Mouse (Mus musculus) MEL (cell line): ENCODE measurements around the gene Nme6. TPM values are rescaled to one million over a fixed set of nuclear protein-coding genes. Genes with fewer than 3 reads are reported as not detected.

Source experiments
- DNase-seq: peaks from one replicate; pipeline ENCODE4 v3.0.0; 2011; ENCODE audit warnings: low read depth, low spot score
- H3K27ac ChIP-seq: 2 replicates; pipeline ENCODE4 v1.5.1; 2012; ENCODE audit warnings: low read depth, mild to moderate bottlenecking, control low read depth, low read length, moderate library complexity; ENCODE audit not compliant: control insufficient read depth
- H3K27me3 ChIP-seq, 2 experiments: fragments of 150-350 bp in 1 of 2; sonication (generic) in 1 of 2; 2 replicates each; pipeline ENCODE4 v1.6.1; 2012; ENCODE audit warnings: low read length in 2 of 2, mild to moderate bottlenecking in 2 of 2, improper control_type of control experiment in 1 of 2, moderate library complexity in 1 of 2; ENCODE audit not compliant: insufficient read depth in 2 of 2, control insufficient read depth in 1 of 2
- H3K36me3 ChIP-seq, 2 experiments: 2 replicates each; pipeline ENCODE4 v1.6.1; 2012 to 2014; ENCODE audit warnings: low read length in 2 of 2, improper control_type of control experiment in 1 of 2, inconsistent platforms in 1 of 2, mild to moderate bottlenecking in 1 of 2; ENCODE audit not compliant: insufficient read depth in 2 of 2, control insufficient read depth in 1 of 2
- H3K4me1 ChIP-seq, 2 experiments: fragments of 150-350 bp in 1 of 2; sonication (generic) in 1 of 2; 2 replicates each; pipeline ENCODE4 v1.6.1; 2012; ENCODE audit warnings: low read length in 2 of 2, improper control_type of control experiment in 1 of 2, mild to moderate bottlenecking in 1 of 2; ENCODE audit not compliant: insufficient read depth in 2 of 2, control insufficient read depth in 1 of 2
- H3K4me3 ChIP-seq, 2 experiments: fragments of 150-350 bp in 1 of 2; sonication (generic) in 1 of 2; 2 replicates each; pipeline ENCODE4 v1.5.1; 2012; ENCODE audit warnings: low read depth in 2 of 2, low read length in 2 of 2, mild to moderate bottlenecking in 2 of 2, moderate library complexity in 2 of 2, control low read depth in 1 of 2, improper control_type of control experiment in 1 of 2; ENCODE audit not compliant: control insufficient read depth in 1 of 2, insufficient read depth in 1 of 2
- H3K79me2 ChIP-seq: 2 replicates; pipeline ENCODE4 v1.6.1; 2012; ENCODE audit warnings: mild to moderate bottlenecking, low read length, moderate library complexity; ENCODE audit not compliant: control insufficient read depth, poor library complexity, insufficient read depth
- H3K9ac ChIP-seq: 2 replicates; pipeline ENCODE4 v1.6.1; 2012; ENCODE audit warnings: low read depth, mild to moderate bottlenecking, control low read depth, low read length, moderate library complexity; ENCODE audit not compliant: control insufficient read depth, poor library complexity, severe bottlenecking
- H3K9me3 ChIP-seq: fragments of 150-350 bp; sonication (generic); replicated peaks from 2 replicates; pipeline ENCODE4 v1.6.1; 2012; ENCODE audit warnings: mild to moderate bottlenecking, low read length, improper control_type of control experiment, moderate library complexity; ENCODE audit not compliant: insufficient read depth
- BHLHE40 ChIP-seq: IDR thresholded peaks from 2 replicates; pipeline ENCODE4 v1.6.1; 2012; ENCODE audit warnings: low read depth, mild to moderate bottlenecking, inconsistent platforms, low read length, improper control_type of control experiment, borderline replicate concordance
- CHD1 ChIP-seq: IDR thresholded peaks from 2 replicates; pipeline ENCODE4 v1.6.1; 2012; ENCODE audit warnings: low read depth, mild to moderate bottlenecking, inconsistent platforms, low read length, improper control_type of control experiment
- CHD2 ChIP-seq: IDR thresholded peaks from 2 replicates; pipeline ENCODE4 v1.6.1; 2011; ENCODE audit warnings: low read length, improper control_type of control experiment
- EP300 ChIP-seq, 2 experiments: IDR thresholded peaks; 2 replicates each; pipeline ENCODE4 v1.6.1; 2011; ENCODE audit warnings: improper control_type of control experiment in 2 of 2, low read length in 2 of 2, low read depth in 1 of 2, mild to moderate bottlenecking in 1 of 2
- ETS1 ChIP-seq: IDR thresholded peaks from 2 replicates; pipeline ENCODE4 v1.6.1; 2012; ENCODE audit warnings: low read depth, mild to moderate bottlenecking, inconsistent platforms, low read length, improper control_type of control experiment, moderate library complexity
- GABPA ChIP-seq: IDR thresholded peaks from 2 replicates; pipeline ENCODE4 v1.6.1; 2012; ENCODE audit warnings: low read depth, mild to moderate bottlenecking, inconsistent platforms, low read length, improper control_type of control experiment, moderate library complexity
- GATA1 ChIP-seq: IDR thresholded peaks from 2 replicates; pipeline ENCODE4 v1.6.1; 2011; ENCODE audit warnings: low read depth, low read length, improper control_type of control experiment
- HCFC1 ChIP-seq: IDR thresholded peaks from 2 replicates; pipeline ENCODE4 v1.6.1; 2012; ENCODE audit warnings: low read depth, mild to moderate bottlenecking, inconsistent platforms, low read length, improper control_type of control experiment, moderate library complexity
- JUND ChIP-seq: IDR thresholded peaks from 2 replicates; pipeline ENCODE4 v1.6.1; 2011; ENCODE audit warnings: low read depth, mild to moderate bottlenecking, improper control_type of control experiment, low read length
- KAT2A ChIP-seq: conservative IDR thresholded peaks from 2 replicates; pipeline ENCODE4 v1.6.1; 2012; ENCODE audit warnings: low read depth, low read length, improper control_type of control experiment, inconsistent platforms
- MAFK ChIP-seq: IDR thresholded peaks from 2 replicates; pipeline ENCODE4 v1.6.1; 2011; ENCODE audit warnings: low read depth, mild to moderate bottlenecking, low read length, improper control_type of control experiment, borderline replicate concordance
- MAX ChIP-seq: IDR thresholded peaks from 2 replicates; pipeline ENCODE4 v1.6.1; 2011; ENCODE audit warnings: low read length, improper control_type of control experiment
- MEF2A ChIP-seq: IDR thresholded peaks from 2 replicates; pipeline ENCODE4 v1.6.1; 2014; ENCODE audit warnings: low read depth, mild to moderate bottlenecking, inconsistent platforms, low read length, improper control_type of control experiment; ENCODE audit not compliant: poor library complexity, insufficient replicate concordance, severe bottlenecking; ENCODE audit errors: extremely low read depth
- MYB ChIP-seq: IDR thresholded peaks from 2 replicates; pipeline ENCODE4 v1.6.1; 2011; ENCODE audit warnings: mild to moderate bottlenecking, low read depth, low read length, improper control_type of control experiment
- MYC ChIP-seq: IDR thresholded peaks from 2 replicates; pipeline ENCODE4 v1.6.1; 2011; ENCODE audit warnings: low read depth, mild to moderate bottlenecking, low read length, improper control_type of control experiment, moderate library complexity
- POLR2A ChIP-seq, 2 experiments: IDR thresholded peaks; 2 replicates each; pipeline ENCODE4 v1.6.1; 2011 to 2012; ENCODE audit warnings: low read length in 2 of 2, mild to moderate bottlenecking in 2 of 2, control low read depth in 1 of 2, improper control_type of control experiment in 1 of 2, low read depth in 1 of 2, moderate library complexity in 1 of 2; ENCODE audit not compliant: control insufficient read depth in 1 of 2, insufficient read depth in 1 of 2, poor library complexity in 1 of 2
- POLR2AphosphoS2 ChIP-seq: IDR thresholded peaks from 2 replicates; pipeline ENCODE4 v1.6.1; 2011; ENCODE audit warnings: low read length, improper control_type of control experiment
- SIN3A ChIP-seq: IDR thresholded peaks from 2 replicates; pipeline ENCODE4 v1.6.1; 2012; ENCODE audit warnings: low read length, improper control_type of control experiment, inconsistent platforms
- SMC3 ChIP-seq: IDR thresholded peaks from 2 replicates; pipeline ENCODE4 v1.6.1; 2011; ENCODE audit warnings: low read depth, low read length, improper control_type of control experiment
- TAL1 ChIP-seq: IDR thresholded peaks from 2 replicates; pipeline ENCODE4 v1.6.1; 2012; ENCODE audit warnings: mild to moderate bottlenecking, inconsistent platforms, low read length, moderate library complexity, mixed read lengths
- TBP ChIP-seq: IDR thresholded peaks from 2 replicates; pipeline ENCODE4 v1.8.0; 2011; ENCODE audit warnings: low read depth, low read length, improper control_type of control experiment
- USF2 ChIP-seq, 2 experiments: IDR thresholded peaks; 2 replicates each; pipeline ENCODE4 v1.6.1; 2011 to 2012; ENCODE audit warnings: improper control_type of control experiment in 2 of 2, low read length in 2 of 2, borderline replicate concordance in 1 of 2, inconsistent platforms in 1 of 2, low read depth in 1 of 2, mild to moderate bottlenecking in 1 of 2; ENCODE audit not compliant: insufficient read depth in 1 of 2
- ZC3H11A ChIP-seq: IDR thresholded peaks from 2 replicates; pipeline ENCODE4 v1.6.1; 2012; ENCODE audit warnings: low read depth, mild to moderate bottlenecking, inconsistent platforms, low read length, improper control_type of control experiment
- ZKSCAN1 ChIP-seq: IDR thresholded peaks from 2 replicates; pipeline ENCODE4 v1.6.1; 2012; ENCODE audit warnings: low read depth, mild to moderate bottlenecking, inconsistent platforms, low read length, improper control_type of control experiment, moderate library complexity
- ZMIZ1 ChIP-seq: IDR thresholded peaks from 2 replicates; pipeline ENCODE4 v1.6.1; 2012; ENCODE audit warnings: low read depth, mild to moderate bottlenecking, inconsistent platforms, low read length, improper control_type of control experiment, moderate library complexity
- polyA plus RNA-seq, 2 experiments: library from polyadenylated mRNA; stranded (reverse) in 1 of 2; unstranded in 1 of 2; fragments of >175 nt in 1 of 2; fragments of >200 nt in 1 of 2; gene quantifications; 2 replicates each; pipeline versions ENCODE4 v1.2.1 to v1.2.4; 2012; ENCODE audit warnings: low replicate concordance in 2 of 2, low read depth in 1 of 2; ENCODE audit not compliant: insufficient read length in 2 of 2, insufficient read depth in 1 of 2, missing spikeins in 1 of 2
- total RNA-seq: library from RNA; depleted of rRNA; stranded (reverse); fragments of 300-350 nt; gene quantifications from 2 replicates; pipeline ENCODE4 v1.2.3, GENCODE M21; 2012

Nme6 gene
- total and polyA plus RNA-seq, 3 experiments: 84.1 to 98.2 TPM; not detected in 1

DNA sequence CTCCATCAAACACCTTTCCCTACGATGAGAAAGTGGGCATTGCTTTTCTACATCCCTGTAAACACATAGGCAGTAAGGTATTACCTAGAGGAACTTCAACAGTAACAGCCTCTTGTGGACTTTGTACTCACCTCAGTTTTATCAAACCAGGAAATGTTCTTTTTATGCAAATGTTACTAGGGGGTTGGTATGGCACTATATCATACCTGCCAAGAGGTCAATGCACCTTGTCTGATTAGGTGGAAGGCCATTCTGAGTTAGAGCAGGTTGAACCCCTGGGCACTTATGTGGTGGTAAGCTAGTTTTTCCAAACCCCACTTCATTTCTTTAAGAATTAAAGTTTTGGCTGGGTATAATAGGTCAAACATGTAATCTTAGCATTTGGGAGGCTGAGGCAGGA lies 46.8 kb downstream of the Nme6 start:
- Histone ChIP-seq H3K4me3 (no peak overlapping the region), H3K79me2 (peaks cover 50% of the 10 kb centered on the region), H3K27ac (no peak overlapping the region), H3K9me3 (no peaks in the 10 kb centered on the region), H3K36me3 (peaks cover 41 to 51% of the 10 kb centered on the region in 2 experiments), H3K27me3 (no peaks in the 10 kb centered on the region)
- TF ChIP-seq ZKSCAN1: no peak
- TF ChIP-seq SIN3A: no peak
- TF ChIP-seq EP300 (IDR thresholded peaks at IDR 0.05; ENCODE audit: low read depth in 1 of 2, low read length in 2 of 2): no peak
- no peak for TF ChIP-seq MEF2A
- no peak for TF ChIP-seq CHD1
- TF ChIP-seq CHD2: no peak
- TF ChIP-seq SMC3: no peak
- no peak for TF ChIP-seq TBP
- TF ChIP-seq POLR2A (IDR thresholded peaks at IDR 0.05; ENCODE audit: control insufficient read depth in 1 of 2, insufficient read depth in 1 of 2, low read depth in 1 of 2, low read length in 2 of 2, poor library complexity in 1 of 2): no peak
- no peak for TF ChIP-seq TAL1
- no peak for TF ChIP-seq MAFK
- TF ChIP-seq MAX: no peak
- no peak for TF ChIP-seq ZMIZ1
- no peak for TF ChIP-seq MYC
- TF ChIP-seq POLR2AphosphoS2: no peak
- TF ChIP-seq, all 39 proteins: peak for 0
- no peak for DNase-seq
- Histone ChIP-seq H3K4me1 (peaks cover 2 to 4% of the 10 kb centered on the region in 2 experiments; a peak in 1 of 4 replicates), H3K9ac (no peak overlapping the region)

DNA sequence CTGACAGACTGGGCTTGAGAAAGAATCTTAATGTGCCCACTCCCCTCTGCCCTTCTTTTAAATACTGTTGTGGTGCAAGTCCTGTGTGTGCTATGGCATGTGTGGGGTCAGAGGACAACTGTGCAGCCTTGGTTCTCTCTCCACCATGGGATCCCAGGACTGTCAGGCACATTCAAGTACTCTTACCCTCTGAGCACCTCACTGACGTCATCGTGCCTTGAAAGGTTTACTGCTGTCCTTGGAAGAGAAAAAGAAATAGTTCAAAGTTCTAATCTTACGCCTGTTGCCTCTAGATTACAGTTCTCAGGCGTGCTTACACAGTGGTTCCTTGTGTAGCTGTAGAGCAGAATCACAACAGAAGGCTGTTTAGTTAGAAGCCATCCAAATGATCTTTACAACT lies 53.7 kb downstream of the Nme6 start:
- DNase-seq: no peak
- no peaks in the 10 kb centered on the region for H3K4me1 ChIP-seq
- TF ChIP-seq GABPA (no peak), MYB (no peak), JUND (no peak), SIN3A (no peak), GATA1 (no peak), ETS1 (no peak), CHD2 (no peak), KAT2A (no peak), USF2 (IDR thresholded peaks at IDR 0.05; ENCODE audit: borderline replicate concordance in 1 of 2, insufficient read depth in 1 of 2, low read depth in 1 of 2, low read length in 2 of 2) (no peak), ZC3H11A (no peak), HCFC1 (no peak), BHLHE40 (no peak)

More for the DNA sequence above, 53.7 kb downstream of the Nme6 start:
- Histone ChIP-seq H3K4me3 (no peak overlapping the region), H3K9ac (no peak overlapping the region), H3K79me2 (peaks cover 8% of the 10 kb centered on the region), H3K9me3 (no peaks in the 10 kb centered on the region), H3K36me3 (peaks cover 7 to 63% of the 10 kb centered on the region in 2 experiments), H3K27ac (no peak overlapping the region), H3K27me3 (no peaks in the 10 kb centered on the region)
